In genomic region chr19:44510534-44511175, GRCm38 (mm10) we compare ENCODE assay signal across 10 mouse cellular contexts. TPM values are rescaled to one million over a fixed set of nuclear protein-coding genes. Genes with fewer than 3 reads are reported as not detected.
DNase-seq lines count a peak whose midpoint lies in the region; ATAC-seq lines count a peak whose summit lies in the region.
"Had no signal": no experiment of that assay in that cellular context is flagged by ENCODE, and none has a peak within 500 bp of the region (broad histone marks: within the 10 kb centered on the region; RNA-seq: fewer than 3 reads in every experiment).

No protein-coding gene starts in this region.

- WGBS in kidney, embryonic 16.5 days = 2% methylated on average over 12 of the region's 12 CpGs
- 3% methylated on average over 12 of the region's 12 CpGs for WGBS in embryonic facial prominence, embryonic 12.5 days
- 3% methylated on average over 12 of the region's 12 CpGs for WGBS in limb, embryonic 11.5 days
- WGBS in stomach, embryonic 15.5 days = 9% methylated on average over 12 of the region's 12 CpGs

- no peak for ATAC-seq in kidney, embryonic 16.5 days (ENCODE audit: low FRiP score, low TSS enrichment)
- no peak for ATAC-seq in embryonic facial prominence, embryonic 12.5 days (ENCODE audit: insufficient number of reproducible peaks, insufficient read depth, low FRiP score, low TSS enrichment)
- no peak for ATAC-seq in limb, embryonic 11.5 days (ENCODE audit: insufficient number of reproducible peaks, low FRiP score, low TSS enrichment, low read depth)
- ATAC-seq in stomach, embryonic 15.5 days (ENCODE audit: insufficient read depth, low FRiP score, low read depth) = no peak

- H3K27ac ChIP-seq in kidney, embryonic 16.5 days (ENCODE audit: low read length) = no peak overlapping the region
- no peak overlapping the region for H3K27ac ChIP-seq in embryonic facial prominence, embryonic 12.5 days
- H3K27ac ChIP-seq in limb, embryonic 11.5 days (replicated peaks; ENCODE audit: low read depth, low read length) = no peak overlapping the region
- no peak overlapping the region for H3K27ac ChIP-seq in stomach, embryonic 15.5 days

- H3K4me3 ChIP-seq in kidney, embryonic 16.5 days (ENCODE audit: low read length) = peak overlapping the region; percentile 50
- peak overlapping the region; percentile 43 for H3K4me3 ChIP-seq in embryonic facial prominence, embryonic 12.5 days
- H3K4me3 ChIP-seq in limb, embryonic 11.5 days (ENCODE audit: low read depth, low read length) = no peak overlapping the region
- H3K4me3 ChIP-seq in stomach, embryonic 15.5 days (replicated peaks) = peak overlapping the region; percentile 40

- no peak for DNase-seq in kidney, postnatal 10 days
- DNase-seq in limb, embryonic 11.5 days (ENCODE audit: low spot score) = no peak
- no peak for DNase-seq in urinary bladder, postnatal 4 days (ENCODE audit: low spot score in 2 of 2)
- DNase-seq in testis, postnatal 10 days (ENCODE audit: low spot score) = no peak
- DNase-seq in adrenal gland, adult 8-10 months = no peak

- H3K36me3 ChIP-seq in kidney, embryonic 16.5 days (ENCODE audit: insufficient read depth, low read length) = no peaks in the 10 kb centered on the region
- no peaks in the 10 kb centered on the region for H3K36me3 ChIP-seq in embryonic facial prominence, embryonic 12.5 days
- H3K36me3 ChIP-seq in limb, embryonic 11.5 days (ENCODE audit: control insufficient read depth, insufficient read depth, low read length) = no peaks in the 10 kb centered on the region
- H3K36me3 ChIP-seq in stomach, embryonic 15.5 days = no peaks in the 10 kb centered on the region

- H3K4me1 ChIP-seq in kidney, embryonic 16.5 days (ENCODE audit: insufficient read depth, low read length) = peaks cover 52% of the 10 kb centered on the region
- H3K4me1 ChIP-seq in embryonic facial prominence, embryonic 12.5 days = peaks cover 31% of the 10 kb centered on the region
- H3K4me1 ChIP-seq in limb, embryonic 11.5 days (ENCODE audit: control insufficient read depth, insufficient read depth, low read length) = peaks cover 10% of the 10 kb centered on the region
- H3K4me1 ChIP-seq in stomach, embryonic 15.5 days = peaks cover 27% of the 10 kb centered on the region

- H3K9ac ChIP-seq in kidney, embryonic 16.5 days (replicated peaks; ENCODE audit: low read length) = no peak overlapping the region
- H3K9ac ChIP-seq in embryonic facial prominence, embryonic 12.5 days = no peak overlapping the region
- H3K9ac ChIP-seq in limb, embryonic 11.5 days (ENCODE audit: low read length) = no peak overlapping the region
- no peak overlapping the region for H3K9ac ChIP-seq in stomach, embryonic 15.5 days

- peak overlapping the region; percentile 80 for H3K4me2 ChIP-seq in kidney, embryonic 16.5 days (replicated peaks; ENCODE audit: low read depth, low read length)
- H3K4me2 ChIP-seq in embryonic facial prominence, embryonic 12.5 days (replicated peaks) = peak overlapping the region; percentile 89; the same call in 1 of the 2 replicates
- H3K4me2 ChIP-seq in limb, embryonic 11.5 days (ENCODE audit: low read depth, severe bottlenecking) = peak overlapping the region; percentile 95
- peak overlapping the region; percentile 77 for H3K4me2 ChIP-seq in stomach, embryonic 15.5 days

- H3K27me3 ChIP-seq in kidney, embryonic 16.5 days (ENCODE audit: insufficient read depth, low read length) = peaks cover 34% of the 10 kb centered on the region
- H3K27me3 ChIP-seq in embryonic facial prominence, embryonic 12.5 days = peaks cover 81% of the 10 kb centered on the region
- peaks cover 66% of the 10 kb centered on the region for H3K27me3 ChIP-seq in limb, embryonic 11.5 days (ENCODE audit: control insufficient read depth, insufficient read depth, low read length)
- peaks cover 47% of the 10 kb centered on the region for H3K27me3 ChIP-seq in stomach, embryonic 15.5 days (replicated peaks)

- no peaks in the 10 kb centered on the region for H3K9me3 ChIP-seq in kidney, embryonic 16.5 days (ENCODE audit: low read length)
- H3K9me3 ChIP-seq in embryonic facial prominence, embryonic 12.5 days = no peaks in the 10 kb centered on the region
- H3K9me3 ChIP-seq in limb, embryonic 11.5 days (ENCODE audit: control insufficient read depth, low read length) = no peaks in the 10 kb centered on the region
- H3K9me3 ChIP-seq in stomach, embryonic 15.5 days = no peaks in the 10 kb centered on the region

RNA-seq across cellular contexts. Expression of gene Wnt8b, which starts 17.4 kb away (rescaled TPM):
- polyA plus RNA-seq in kidney, embryonic 16.5 days (2015; fragmentation: Nextera tagmentation; extraction: Ambion mirVana) = 2.6 and 2.8 TPM in 2 replicates
- polyA plus RNA-seq in embryonic facial prominence, embryonic 12.5 days (2016; fragmentation: Nextera tagmentation; extraction: Ambion mirVana) = 0.36 and 0.45 TPM in 2 replicates
- polyA plus RNA-seq in limb, embryonic 11.5 days (2014; fragmentation: Nextera tagmentation; extraction: Ambion mirVana) = not detected in 2 replicates
- polyA plus RNA-seq in stomach, embryonic 15.5 days (2015; fragmentation: Nextera tagmentation; extraction: Ambion mirVana) = 0.12 and 0.15 TPM in 2 replicates
- total RNA-seq in adrenal gland, adult 8-10 months (2022) = under 1 TPM; 0.17 to 0.43 (median 0.40) TPM

RNA-seq across cellular contexts. Expression of gene Sec31b, which starts 35.0 kb away (rescaled TPM):
- 1.3 and 1.9 TPM in 2 replicates for polyA plus RNA-seq in kidney, embryonic 16.5 days (2015; fragmentation: Nextera tagmentation; extraction: Ambion mirVana)
- polyA plus RNA-seq in embryonic facial prominence, embryonic 12.5 days (2016; fragmentation: Nextera tagmentation; extraction: Ambion mirVana) = 0.17 and 0.38 TPM in 2 replicates
- 0.24 and 0.33 TPM in 2 replicates for polyA plus RNA-seq in limb, embryonic 11.5 days (2014; fragmentation: Nextera tagmentation; extraction: Ambion mirVana)
- polyA plus RNA-seq in stomach, embryonic 15.5 days (2015; fragmentation: Nextera tagmentation; extraction: Ambion mirVana) = 0.63 and 0.66 TPM in 2 replicates
- total RNA-seq in adrenal gland, adult 8-10 months (2022) = 1 to 10 TPM; 4.1 to 6.2 (median 5.5) TPM

RNA-seq across cellular contexts. Expression of gene Gm20538, which starts 42.0 kb away (rescaled TPM):
- polyA plus RNA-seq in kidney, embryonic 16.5 days (2015; fragmentation: Nextera tagmentation; extraction: Ambion mirVana) = 1.2 TPM in 1 of 2 replicates, not detected in the other
- not detected in 2 replicates for polyA plus RNA-seq in embryonic facial prominence, embryonic 12.5 days (2016; fragmentation: Nextera tagmentation; extraction: Ambion mirVana)
- not detected in 2 replicates for polyA plus RNA-seq in limb, embryonic 11.5 days (2014; fragmentation: Nextera tagmentation; extraction: Ambion mirVana)
- 1.0 TPM in 1 of 2 replicates, not detected in the other for polyA plus RNA-seq in stomach, embryonic 15.5 days (2015; fragmentation: Nextera tagmentation; extraction: Ambion mirVana)
- total RNA-seq in adrenal gland, adult 8-10 months (2022) = not detected
- total RNA-seq: layer of hippocampus, postnatal 25 days had no signal
- polyA plus RNA-seq: cortical plate, adult 2 months had no signal

RNA-seq across cellular contexts. Expression of gene Ndufb8, which starts 44.6 kb away (rescaled TPM):
- 632 and 676 TPM in 2 replicates for polyA plus RNA-seq in kidney, embryonic 16.5 days (2015; fragmentation: Nextera tagmentation; extraction: Ambion mirVana)
- polyA plus RNA-seq in embryonic facial prominence, embryonic 12.5 days (2016; fragmentation: Nextera tagmentation; extraction: Ambion mirVana) = 465 and 500 TPM in 2 replicates
- polyA plus RNA-seq in limb, embryonic 11.5 days (2014; fragmentation: Nextera tagmentation; extraction: Ambion mirVana) = 542 and 551 TPM in 2 replicates
- 542 and 594 TPM in 2 replicates for polyA plus RNA-seq in stomach, embryonic 15.5 days (2015; fragmentation: Nextera tagmentation; extraction: Ambion mirVana)
- 100 to 1,000 TPM; 284 to 446 (median 384) TPM for total RNA-seq in adrenal gland, adult 8-10 months (2022)

RNA-seq across cellular contexts. Expression of gene Hif1an, which starts 52.0 kb away (rescaled TPM):
- 32.8 and 34.2 TPM in 2 replicates for polyA plus RNA-seq in kidney, embryonic 16.5 days (2015; fragmentation: Nextera tagmentation; extraction: Ambion mirVana)
- 44.2 and 44.5 TPM in 2 replicates for polyA plus RNA-seq in embryonic facial prominence, embryonic 12.5 days (2016; fragmentation: Nextera tagmentation; extraction: Ambion mirVana)
- 26.5 and 34.7 TPM in 2 replicates for polyA plus RNA-seq in limb, embryonic 11.5 days (2014; fragmentation: Nextera tagmentation; extraction: Ambion mirVana)
- polyA plus RNA-seq in stomach, embryonic 15.5 days (2015; fragmentation: Nextera tagmentation; extraction: Ambion mirVana) = 27.0 and 27.2 TPM in 2 replicates
- total RNA-seq in adrenal gland, adult 8-10 months (2022) = 10 to 100 TPM; 26.0 to 30.2 (median 28.4) TPM
